Mouse (Mus musculus) limb, embryonic 10.5 days (tissue): ENCODE measurements around the gene Zbtb6. TPM values are rescaled to one million over a fixed set of nuclear protein-coding genes. Genes with fewer than 3 reads are reported as not detected.
A peak's percentile ranks its signal among the peaks of the same experiment; 100 is the strongest.

Experiments used
- DNase-seq: peaks from one replicate; pipeline ENCODE4 v3.0.0-alpha.2; 2017; ENCODE audit warnings: low spot score
- H3K27ac ChIP-seq: fragments of 300-500 bp; sonication (generic); 2 replicates; pipeline ENCODE4 v1.5.1; 2016; ENCODE audit warnings: mild to moderate bottlenecking
- H3K27me3 ChIP-seq: fragments of 300-500 bp; sonication (generic); 2 replicates; pipeline ENCODE4 v1.6.1; 2016; ENCODE audit warnings: low read depth, mild to moderate bottlenecking; ENCODE audit not compliant: poor library complexity, severe bottlenecking
- H3K36me3 ChIP-seq: fragments of 300-500 bp; sonication (generic); 2 replicates; pipeline ENCODE4 v1.6.1; 2016; ENCODE audit warnings: mild to moderate bottlenecking, moderate library complexity
- H3K4me1 ChIP-seq: fragments of 300-500 bp; sonication (generic); 2 replicates; pipeline ENCODE4 v1.6.1; 2016
- H3K4me3 ChIP-seq: fragments of 300-500 bp; sonication (generic); 2 replicates; pipeline ENCODE4 v1.5.1; 2016; ENCODE audit warnings: mild to moderate bottlenecking, moderate library complexity
- H3K9me3 ChIP-seq: fragments of 300-500 bp; sonication (generic); replicated peaks from 2 replicates; pipeline ENCODE4 v1.6.1; 2016; ENCODE audit warnings: mild to moderate bottlenecking
- WGBS: fragments of 180-500 bp; shearing (Covaris S2); methylation state at CpG from one replicate; pipeline ENCODE4 v1.1.7; 2016; 5-methylcytosine and 5-hydroxymethylcytosine counted together
- polyA plus RNA-seq: library from polyadenylated mRNA; unstranded; fragments of >200 nt; fragmentation: Nextera tagmentation; extraction: Ambion mirVana; gene quantifications from 2 replicates; pipeline ENCODE4 v1.2.1, GENCODE M21; 2016

Zbtb6 gene
- polyA plus RNA-seq = 3.6 and 5.6 TPM in 2 replicates

GRCm38 (mm10) chr2:37442611-37443591 is at the start of gene Zbtb6, which contains the start of the genes Zbtb26 and Rabgap1:
Gene Zbtb6, minus strand, starts transcription at chr2:37443171.
Gene Zbtb26, minus strand, starts transcription at chr2:37443135.
Gene Rabgap1, plus strand, starts transcription at chr2:37443279.
- peak within 1 kb of the TSS; percentile 93 for H3K27ac ChIP-seq
- no peaks in the 10 kb centered on the region for H3K9me3 ChIP-seq
- H3K27me3 ChIP-seq = no peaks in the 10 kb centered on the region
- peaks cover 18% of the 10 kb centered on the region for H3K4me1 ChIP-seq
- WGBS = under 1% methylated on average over 51 of the region's 51 CpGs
- peak within 1 kb of the TSS; percentile 74 for H3K4me3 ChIP-seq
- peaks cover 16% of the 10 kb centered on the region; the same call in 1 of the 2 replicates for H3K36me3 ChIP-seq
- peak; percentile 97 for DNase-seq

DNA sequence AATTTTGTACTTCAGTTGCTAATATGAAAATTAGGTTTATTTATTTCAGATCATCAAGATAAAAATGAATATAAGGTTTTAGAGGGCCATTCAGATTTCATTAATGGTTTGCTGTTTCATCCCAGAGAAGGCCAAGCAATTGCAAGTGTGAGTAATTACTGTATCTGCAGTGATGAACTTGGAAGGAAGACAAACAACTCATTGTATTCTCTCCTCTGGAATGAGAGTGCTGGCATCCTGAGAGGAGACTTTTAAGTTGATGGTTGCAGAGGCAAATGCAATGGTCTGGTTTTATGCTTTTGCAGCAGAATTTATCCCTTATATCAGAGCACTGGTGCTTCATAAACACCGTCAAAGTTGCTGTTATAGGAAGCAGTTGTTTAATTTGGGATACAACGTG is 46.0 kb upstream of the Zbtb6 start:
- Histone ChIP-seq H3K4me1 (no peaks in the 10 kb centered on the region), H3K27ac (no peak overlapping the region), H3K27me3 (no peaks in the 10 kb centered on the region), H3K9me3 (no peaks in the 10 kb centered on the region), H3K4me3 (no peak overlapping the region), H3K36me3 (peaks cover 92% of the 10 kb centered on the region)
- no peak for DNase-seq
- 94% methylated on average over 2 of the region's 2 CpGs for WGBS

DNA sequence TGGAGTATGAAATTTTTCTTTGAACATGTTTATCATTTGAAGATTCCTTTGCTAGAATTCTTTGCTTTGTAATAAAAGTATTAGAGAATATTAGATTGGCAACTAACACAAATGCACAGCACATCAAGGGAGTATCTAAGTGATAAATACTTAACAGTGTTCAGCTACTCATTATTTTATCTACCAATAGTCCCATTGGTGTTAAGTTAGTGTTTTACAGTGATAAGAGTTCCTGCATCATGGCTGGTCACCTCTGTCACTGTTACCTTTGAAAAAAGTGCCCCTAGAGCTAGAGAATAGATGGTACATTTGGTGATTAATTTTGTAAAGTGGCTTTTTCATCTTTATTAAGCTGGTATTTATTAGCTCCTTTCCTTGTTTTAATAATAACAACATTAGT is 43.4 kb upstream of the Zbtb6 start:
- Histone ChIP-seq H3K4me1 (no peaks in the 10 kb centered on the region), H3K4me3 (no peak overlapping the region), H3K9me3 (no peaks in the 10 kb centered on the region), H3K27me3 (no peaks in the 10 kb centered on the region), H3K36me3 (peaks cover 84% of the 10 kb centered on the region), H3K27ac (no peak overlapping the region)
- DNase-seq = no peak

DNA sequence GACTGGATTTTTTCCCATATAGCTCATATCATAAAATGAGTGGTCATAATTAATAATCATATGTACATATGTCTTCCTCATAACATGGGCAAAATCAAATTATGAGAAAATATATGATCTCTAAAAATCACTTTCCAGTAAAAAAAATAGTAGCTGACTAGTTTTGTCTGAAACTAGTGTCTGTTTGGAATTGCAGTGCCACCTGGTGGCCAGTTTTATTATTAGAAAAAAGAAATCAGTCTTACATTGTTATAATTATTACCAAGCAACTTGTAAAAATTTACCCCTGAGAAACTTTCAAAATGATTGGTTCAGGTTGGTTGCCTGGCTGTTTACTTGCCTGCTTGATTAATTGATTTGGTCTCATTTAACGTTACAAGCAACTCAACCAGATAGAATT is 42.4 kb upstream of the Zbtb6 start:
- 89% methylated on average over 1 of the region's 1 CpGs for WGBS
- no peak for DNase-seq
- Histone ChIP-seq H3K27ac (no peak overlapping the region), H3K4me3 (no peak overlapping the region), H3K27me3 (no peaks in the 10 kb centered on the region), H3K9me3 (no peaks in the 10 kb centered on the region), H3K36me3 (peaks cover 81% of the 10 kb centered on the region), H3K4me1 (no peaks in the 10 kb centered on the region)

DNA sequence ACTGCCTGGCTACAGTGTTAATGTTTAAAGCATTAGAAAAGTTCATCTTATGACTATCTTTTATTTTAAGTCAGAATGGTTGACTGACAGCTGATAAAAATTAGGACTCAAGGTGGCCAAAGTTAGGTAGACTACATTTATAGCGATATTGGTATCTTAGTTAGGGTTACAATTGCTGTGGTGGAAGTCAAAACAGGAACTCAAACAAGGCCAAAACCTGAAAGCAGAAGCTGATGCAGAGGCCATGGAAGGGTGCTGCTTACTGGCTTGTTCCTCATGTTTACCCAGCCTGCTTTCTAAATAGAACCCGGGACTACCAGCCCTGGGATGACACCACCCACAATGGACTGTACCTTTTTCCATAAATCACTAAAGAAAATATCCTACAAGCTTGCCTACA is 41.2 kb upstream of the Zbtb6 start:
- Histone ChIP-seq H3K27me3 (no peaks in the 10 kb centered on the region), H3K4me1 (no peaks in the 10 kb centered on the region), H3K9me3 (no peaks in the 10 kb centered on the region), H3K27ac (no peak overlapping the region), H3K36me3 (peaks cover 78% of the 10 kb centered on the region), H3K4me3 (no peak overlapping the region)
- 91% methylated on average over 2 of the region's 2 CpGs for WGBS
- DNase-seq = no peak

DNA sequence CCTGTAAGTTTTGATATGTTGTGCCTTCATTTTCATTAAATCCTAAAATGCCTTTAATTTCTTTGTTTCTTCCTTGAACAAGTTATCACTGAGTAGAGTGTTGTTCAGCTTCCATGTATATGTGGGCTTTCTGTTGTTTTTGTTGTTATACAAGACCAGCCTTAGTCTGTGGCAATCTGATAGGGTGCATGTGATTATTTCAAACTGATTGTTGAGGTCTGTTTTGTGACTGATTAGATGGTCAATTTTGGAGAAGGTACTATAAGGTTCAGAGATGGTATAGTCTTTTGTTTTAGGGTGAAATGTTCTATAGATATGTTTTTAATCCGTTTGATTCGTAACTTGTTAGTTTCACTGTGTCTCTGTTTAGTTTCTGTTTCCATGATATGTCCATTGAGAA is 37.1 kb upstream of the Zbtb6 start:
- no peaks in the 10 kb centered on the region for H3K4me1 ChIP-seq
- WGBS = 95% methylated on average over 2 of the region's 2 CpGs
- H3K27me3 ChIP-seq = no peaks in the 10 kb centered on the region
- peaks cover 84% of the 10 kb centered on the region for H3K36me3 ChIP-seq
- H3K27ac ChIP-seq = no peak overlapping the region
- DNase-seq = no peak
- no peak overlapping the region for H3K4me3 ChIP-seq
- no peaks in the 10 kb centered on the region for H3K9me3 ChIP-seq

DNA sequence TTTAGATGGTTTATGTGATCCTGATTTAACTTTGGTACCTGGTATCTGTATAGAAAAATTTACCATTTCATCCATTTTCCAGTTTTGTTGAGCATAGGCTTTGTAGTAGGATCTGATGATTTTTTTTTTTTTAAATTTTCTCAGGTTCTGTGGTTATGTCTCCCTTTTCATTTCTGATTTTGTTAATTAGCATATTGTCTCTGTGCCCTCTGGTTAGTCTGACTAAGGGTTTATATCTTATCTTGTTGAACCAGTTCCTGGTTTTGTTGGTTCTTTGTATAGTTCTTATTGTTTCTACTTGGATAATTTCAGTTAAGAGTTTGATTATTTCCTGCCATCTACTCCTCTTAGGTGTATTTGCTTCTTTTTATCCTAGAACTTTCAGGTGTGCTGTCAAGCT is 36.6 kb upstream of the Zbtb6 start:
- H3K4me3 ChIP-seq = no peak overlapping the region
- no peaks in the 10 kb centered on the region for H3K27me3 ChIP-seq
- no peaks in the 10 kb centered on the region for H3K9me3 ChIP-seq
- no peak for DNase-seq
- H3K4me1 ChIP-seq = no peaks in the 10 kb centered on the region
- peaks cover 83% of the 10 kb centered on the region for H3K36me3 ChIP-seq
- no peak overlapping the region for H3K27ac ChIP-seq

DNA sequence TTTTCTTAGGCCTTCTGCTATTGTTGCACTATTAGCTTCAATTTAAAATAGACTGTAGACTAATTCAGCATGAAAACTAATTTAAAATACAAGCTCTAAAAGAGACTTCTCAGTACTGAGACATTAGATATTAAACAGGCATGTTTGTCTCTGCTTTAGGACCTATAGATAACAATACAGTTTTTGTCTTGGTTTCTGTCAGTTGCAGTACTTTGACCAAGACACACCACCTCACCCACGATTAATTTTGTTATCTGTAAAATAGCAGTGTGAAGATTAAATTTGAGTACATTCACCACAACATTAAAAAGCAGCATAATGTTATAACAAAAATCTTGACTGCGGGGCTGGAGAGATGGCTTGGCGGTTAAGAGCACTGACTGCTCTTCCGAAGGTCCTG is 23.3 kb upstream of the Zbtb6 start:
- WGBS = 95% methylated on average over 4 of the region's 4 CpGs
- Histone ChIP-seq H3K4me1 (no peaks in the 10 kb centered on the region), H3K27ac (no peak overlapping the region), H3K27me3 (no peaks in the 10 kb centered on the region), H3K9me3 (no peaks in the 10 kb centered on the region), H3K36me3 (peaks cover 20% of the 10 kb centered on the region), H3K4me3 (no peak overlapping the region)
- no peak for DNase-seq

GRCm38 (mm10) chr2:37460707-37461106 is 17.7 kb upstream of the Zbtb6 start:
- Histone ChIP-seq H3K4me3 (no peak overlapping the region), H3K27ac (no peak overlapping the region), H3K4me1 (no peaks in the 10 kb centered on the region), H3K27me3 (no peaks in the 10 kb centered on the region), H3K36me3 (peaks cover 8% of the 10 kb centered on the region), H3K9me3 (no peaks in the 10 kb centered on the region)
- 96% methylated on average over 4 of the region's 4 CpGs for WGBS
- DNase-seq = no peak

DNA sequence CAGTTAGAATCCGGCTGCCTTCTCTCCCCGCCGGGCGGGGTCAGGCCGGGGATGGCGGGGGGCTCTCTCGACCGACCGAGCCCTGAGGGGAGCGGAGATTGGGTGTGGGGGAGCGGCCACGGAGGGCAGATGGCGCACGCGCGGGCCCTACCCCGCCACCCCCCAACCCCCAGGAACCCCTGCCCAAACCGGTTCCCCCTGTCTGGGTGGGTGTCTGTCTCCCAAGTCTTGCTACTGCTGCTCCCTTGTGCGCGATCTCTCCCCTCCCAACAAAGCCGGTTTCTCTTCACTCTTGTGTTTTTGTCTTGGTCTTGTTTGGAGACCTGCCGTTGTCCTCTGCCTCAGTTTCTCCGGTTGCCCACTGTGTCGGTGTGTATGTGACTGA is 9.4 kb upstream of the Zbtb6 start:
- no peak for DNase-seq
- Histone ChIP-seq H3K4me3 (peak overlapping the region; percentile 89), H3K9me3 (no peaks in the 10 kb centered on the region), H3K36me3 (peaks cover 11% of the 10 kb centered on the region), H3K4me1 (peaks cover 12% of the 10 kb centered on the region), H3K27me3 (no peaks in the 10 kb centered on the region), H3K27ac (peak overlapping the region; percentile 96)
- 0% methylated on average over 17 of the region's 24 CpGs for WGBS

DNA sequence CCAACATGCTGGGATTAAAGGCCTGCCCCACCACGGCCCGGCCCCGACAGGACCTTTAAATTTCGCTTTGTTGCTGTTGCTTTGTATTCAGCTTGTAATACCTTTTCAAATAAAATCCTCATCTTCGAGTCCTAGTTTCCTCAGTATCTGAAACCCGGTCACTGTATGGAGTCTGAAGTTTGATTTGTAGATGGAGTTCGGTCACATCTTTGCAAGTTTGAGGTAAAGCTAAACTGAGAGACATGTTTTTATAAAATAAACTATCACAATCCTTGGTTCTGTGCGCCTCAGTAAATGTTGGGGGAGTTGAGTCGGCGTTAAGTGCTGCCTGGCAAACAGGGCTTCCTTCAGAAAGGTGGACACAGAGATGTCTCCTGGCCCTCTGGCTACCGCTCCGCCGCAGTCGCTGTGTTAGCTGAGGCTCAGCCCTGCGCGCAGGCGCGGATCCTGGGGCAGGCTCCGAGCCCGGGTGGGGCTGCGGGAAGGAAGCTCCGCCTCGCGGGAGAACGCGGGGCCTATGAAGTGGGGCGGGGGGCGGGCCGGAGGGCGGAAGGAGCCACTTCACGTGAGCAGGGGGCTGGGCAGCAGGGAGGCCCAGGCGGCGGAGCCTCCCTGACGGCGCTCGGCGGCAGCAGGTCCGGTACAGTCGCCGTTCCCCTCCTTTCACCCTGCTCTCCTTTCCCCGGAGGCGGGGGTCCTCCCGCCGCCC is 8.8 kb upstream of the Zbtb6 start:
- H3K27ac ChIP-seq = peak overlapping the region; percentile 96
- WGBS = 10% methylated on average over 42 of the region's 44 CpGs
- H3K9me3 ChIP-seq = no peaks in the 10 kb centered on the region
- peak overlapping the region; percentile 89 for H3K4me3 ChIP-seq
- DNase-seq = peak; percentile 97
- peaks cover 14% of the 10 kb centered on the region for H3K36me3 ChIP-seq
- no peaks in the 10 kb centered on the region for H3K27me3 ChIP-seq
- H3K4me1 ChIP-seq = peaks cover 12% of the 10 kb centered on the region

- H3K27ac ChIP-seq = peak overlapping the region; percentile 96
- 29% methylated on average over 7 of the region's 7 CpGs for WGBS
Observed at GRCm38 (mm10) chr2:37431609-37432008, 11.4 kb downstream of the Zbtb6 start.

More at GRCm38 (mm10) chr2:37431609-37432008, 11.4 kb downstream of the Zbtb6 start:
- Histone ChIP-seq H3K9me3 (no peaks in the 10 kb centered on the region), H3K4me1 (peaks cover 12% of the 10 kb centered on the region), H3K4me3 (peak overlapping the region; percentile 89), H3K27me3 (no peaks in the 10 kb centered on the region), H3K36me3 (peaks cover 39% of the 10 kb centered on the region)
- DNase-seq = peak; percentile 32
